Mouse (Mus musculus) liver, embryonic 14.5 days (tissue): ENCODE results near the gene Alox5ap. TPM values are rescaled to one million over a fixed set of nuclear protein-coding genes. Genes with fewer than 3 reads are reported as not detected.

ENCODE experiments used
- ATAC-seq: fragments of 200-750 bp; cut with Nextera tagmentation; 2 replicates; pipeline ENCODE4 v1.8.0; 2017; ENCODE audit warnings: moderate number of reproducible peaks, mild to moderate bottlenecking, moderate library complexity; ENCODE audit not compliant: insufficient read depth
- DNase-seq, 3 experiments: peaks; one replicate each; pipeline ENCODE4 v3.0.0-alpha.2; 2012 to 2013; ENCODE audit warnings: low read depth in 3 of 3, low spot score in 3 of 3
- H3K27ac ChIP-seq: fragments of 300-500 bp; sonication (generic); 2 replicates; pipeline ENCODE4 v1.5.1; 2014; ENCODE audit warnings: moderate library complexity, mild to moderate bottlenecking, control low read depth, inconsistent platforms
- H3K27me3 ChIP-seq: fragments of 300-500 bp; sonication (generic); 2 replicates; pipeline ENCODE4 v1.6.1; 2014; ENCODE audit warnings: mild to moderate bottlenecking, low read length, moderate library complexity; ENCODE audit not compliant: control insufficient read depth, insufficient read depth
- H3K36me3 ChIP-seq: fragments of 300-500 bp; sonication (generic); replicated peaks from 2 replicates; pipeline ENCODE4 v1.6.1; 2014; ENCODE audit warnings: low read depth; ENCODE audit not compliant: control insufficient read depth, insufficient read depth
- H3K4me1 ChIP-seq, 2 experiments: fragments of 200-500 bp in 1 of 2; fragments of 300-500 bp in 1 of 2; sonication (generic) in 1 of 2; replicated peaks; 2 replicates each; pipeline ENCODE4 v1.6.1; 2012 to 2014; ENCODE audit warnings: antibody characterized with exemption in 1 of 2, inconsistent platforms in 1 of 2, low read length in 1 of 2; ENCODE audit not compliant: control insufficient read depth in 2 of 2, insufficient read depth in 2 of 2
- H3K4me2 ChIP-seq: fragments of 300-500 bp; sonication (generic); 2 replicates; pipeline ENCODE4 v1.6.1; 2014; ENCODE audit warnings: low read depth, mild to moderate bottlenecking, control low read depth, moderate library complexity
- H3K4me3 ChIP-seq, 2 experiments: fragments of 200-500 bp in 1 of 2; fragments of 300-500 bp in 1 of 2; sonication (generic) in 1 of 2; 2 replicates each; pipeline ENCODE4 v1.5.1; 2012 to 2014; ENCODE audit warnings: low read depth in 2 of 2, low read length in 2 of 2, mild to moderate bottlenecking in 2 of 2, control low read depth in 1 of 2, inconsistent platforms in 1 of 2, moderate library complexity in 1 of 2; ENCODE audit not compliant: insufficient read depth in 1 of 2
- H3K9ac ChIP-seq: fragments of 300-500 bp; sonication (generic); replicated peaks from 2 replicates; pipeline ENCODE4 v1.6.1; 2014; ENCODE audit warnings: mild to moderate bottlenecking, control low read depth, moderate library complexity
- H3K9me3 ChIP-seq: fragments of 300-500 bp; sonication (generic); 2 replicates; pipeline ENCODE4 v1.6.1; 2016; ENCODE audit warnings: low read length, mixed read lengths; ENCODE audit not compliant: control insufficient read depth
- CTCF ChIP-seq: IDR thresholded peaks from 2 replicates; pipeline ENCODE4 v1.5.1; 2016; ENCODE audit warnings: antibody characterized with exemption, low read depth, control low read depth
- EP300 ChIP-seq: IDR thresholded peaks from 2 replicates; pipeline ENCODE4 v1.6.1; 2016; ENCODE audit warnings: antibody characterized with exemption, low read depth
- WGBS: fragments of 180-500 bp; shearing (Covaris S2); extraction: QIAGEN DNeasy Blood & Tissue Kit; methylation state at CpG from one replicate; pipeline ENCODE4 v1.1.7; 2014; ENCODE audit not compliant: insufficient replicate concordance; 5-methylcytosine and 5-hydroxymethylcytosine counted together
- polyA plus RNA-seq, 2 experiments: library from polyadenylated mRNA; depleted of rRNA in 1 of 2; stranded (reverse) in 1 of 2; unstranded in 1 of 2; fragments of >200 nt; fragmentation: Nextera tagmentation in 1 of 2; extraction: Ambion mirVana in 1 of 2; gene quantifications; 2 replicates each; pipeline versions ENCODE4 v1.2.1 to v1.2.3; 2012 to 2014

Gene Alox5ap
- polyA plus RNA-seq, 2 experiments = 26.7 to 29.6 TPM

- WGBS = 63% methylated on average over 12 of the region's 12 CpGs
- no peak for DNase-seq
- Histone ChIP-seq H3K4me2 (no peak overlapping the region), H3K27ac (no peak overlapping the region), H3K27me3 (no peaks in the 10 kb centered on the region), H3K4me3 (no peak overlapping the region), H3K36me3 (no peaks in the 10 kb centered on the region), H3K9me3 (no peaks in the 10 kb centered on the region), H3K9ac (no peak overlapping the region), H3K4me1 (peaks cover 6 to 11% of the 10 kb centered on the region in 2 experiments)
- ATAC-seq = no peak
- TF ChIP-seq CTCF = no peak
- no peak for TF ChIP-seq EP300
These were observed 64.7 kb downstream of the Alox5ap start for GRCm38 (mm10) chr5:149329098-149329887.

GRCm38 (mm10) chr5:149330601-149331000 is 66.0 kb downstream of the Alox5ap start:
- H3K27ac ChIP-seq = no peak overlapping the region
- peaks cover 6 to 11% of the 10 kb centered on the region in 2 experiments for H3K4me1 ChIP-seq
- DNase-seq = no peak
- no peak overlapping the region for H3K4me2 ChIP-seq
- H3K36me3 ChIP-seq = no peaks in the 10 kb centered on the region
- H3K4me3 ChIP-seq = no peak overlapping the region
- no peaks in the 10 kb centered on the region for H3K9me3 ChIP-seq
- no peak for ATAC-seq
- TF ChIP-seq CTCF (no peak), EP300 (no peak)
- WGBS = 5% methylated on average over 1 of the region's 1 CpGs
- no peaks in the 10 kb centered on the region for H3K27me3 ChIP-seq
- no peak overlapping the region for H3K9ac ChIP-seq

- Histone ChIP-seq H3K9ac (no peak overlapping the region), H3K9me3 (no peaks in the 10 kb centered on the region)
- no peak for DNase-seq
These were observed 67.0 kb downstream of the Alox5ap start for GRCm38 (mm10) chr5:149331407-149332143.

GRCm38 (mm10) chr5:149332787-149333186 is 68.2 kb downstream of the Alox5ap start:
- WGBS = 15% methylated on average over 4 of the region's 4 CpGs
- Histone ChIP-seq H3K36me3 (no peaks in the 10 kb centered on the region), H3K27me3 (no peaks in the 10 kb centered on the region), H3K9ac (no peak overlapping the region), H3K4me1 (peaks cover 6 to 11% of the 10 kb centered on the region in 2 experiments), H3K27ac (no peak overlapping the region), H3K9me3 (no peaks in the 10 kb centered on the region), H3K4me2 (no peak overlapping the region), H3K4me3 (no peak overlapping the region)
- ATAC-seq (peak; percentile 63), DNase-seq (peak in 1 of 3 experiments; percentile 20)
- TF ChIP-seq EP300 (peak; percentile 47), CTCF (no peak)

More at GRCm38 (mm10) chr5:149331407-149332143, 67.0 kb downstream of the Alox5ap start:
- no peak for ATAC-seq
- Histone ChIP-seq H3K4me1 (peaks cover 6 to 11% of the 10 kb centered on the region in 2 experiments), H3K27ac (no peak overlapping the region), H3K4me3 (no peak overlapping the region), H3K36me3 (no peaks in the 10 kb centered on the region), H3K4me2 (no peak overlapping the region), H3K27me3 (no peaks in the 10 kb centered on the region)
- 78% methylated on average over 10 of the region's 10 CpGs for whole genome bisulfite sequencing
- TF ChIP-seq CTCF (no peak), EP300 (no peak)
